Mouse (Mus musculus): ENCODE measurements around the gene Scd2. TPM values are rescaled to one million over a fixed set of nuclear protein-coding genes. Genes with fewer than 3 reads are reported as not detected.
"Not testable (repeated sequence)": the region's sequence is repeated elsewhere in the genome, so short reads cannot be mapped to it uniquely, and the experiment has no call there.

The Scd2 gene
- total and polyA plus RNA-seq, 2 experiments from 2014 or later, result 210 to 696 TPM

DNA sequence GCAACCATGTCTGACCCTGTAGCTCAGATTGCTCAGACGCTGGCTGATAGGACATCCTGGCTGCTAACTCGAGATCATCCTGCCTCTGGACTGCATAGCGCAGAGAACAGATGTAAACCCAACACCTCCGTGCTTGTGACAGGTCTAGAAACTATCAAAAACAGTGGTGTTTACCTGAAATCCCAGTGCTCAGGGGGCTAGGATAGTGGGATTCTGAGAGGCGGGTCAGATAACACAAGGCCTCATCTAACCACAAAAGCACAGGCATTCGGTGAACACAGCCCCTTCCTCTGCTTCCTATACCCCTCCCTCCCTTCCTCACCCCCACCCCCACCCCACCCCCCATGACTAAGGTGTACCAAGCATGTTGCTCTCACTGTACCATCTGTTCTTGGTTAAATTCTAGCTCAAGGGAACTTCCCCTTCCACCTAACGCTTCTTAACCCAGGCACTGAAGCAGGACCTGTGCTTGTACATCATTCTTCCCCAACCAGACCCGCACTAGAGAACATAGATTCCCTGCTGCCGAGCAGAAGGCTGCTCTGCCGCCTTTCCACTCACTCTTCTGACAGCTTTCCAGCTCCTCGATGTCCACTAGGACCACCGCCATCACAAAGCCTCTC is 41.4 kb upstream of the Scd2 start:
- H3K4me1 ChIP-seq (ENCODE audit: insufficient read depth), result peaks cover 5% of the 10 kb centered on the region; the same call in 1 of the 2 replicates
- no peaks in the 10 kb centered on the region for H3K36me3 ChIP-seq (ENCODE audit: insufficient read depth)
- H3K27me3 ChIP-seq (ENCODE audit: insufficient read depth, low read length), result no peaks in the 10 kb centered on the region
- no peak overlapping the region for H3K4me3 ChIP-seq (ENCODE audit: low read depth, low read length)
- no peak overlapping the region for H3K27ac ChIP-seq (ENCODE audit: low read depth, low read length)
- WGBS, result 74% methylated on average over 12 of the region's 12 CpGs
- H3K4me2 ChIP-seq (ENCODE audit: low read depth), result no peak overlapping the region
- no peak for ATAC-seq
- DNase-seq, result no peak
- no peak overlapping the region for H3K9ac ChIP-seq
- no peaks in the 10 kb centered on the region for H3K9me3 ChIP-seq (ENCODE audit: low read length)
- no peak for TF ChIP-seq CTCF (IDR thresholded peaks at IDR 0.05; ENCODE audit: low read depth)

DNA sequence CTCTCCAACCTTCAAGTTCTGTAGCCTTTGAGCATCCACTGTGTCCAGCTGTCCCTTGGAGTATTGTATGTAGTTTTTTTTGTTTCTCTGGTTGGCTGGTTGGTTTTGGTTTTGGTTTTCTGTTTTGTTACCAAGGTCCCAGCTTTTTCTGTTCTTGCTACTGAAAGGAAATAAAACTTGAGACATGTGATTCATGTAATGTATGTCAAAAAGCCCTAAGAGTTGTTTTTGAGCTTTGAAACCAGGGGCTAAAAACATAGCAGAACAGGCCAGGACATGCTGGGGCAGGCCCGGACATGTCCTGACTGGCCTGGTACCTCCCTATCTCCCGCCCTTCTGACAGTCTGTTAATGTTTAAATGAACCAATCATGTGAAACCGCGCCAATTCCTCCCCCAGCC is 39.4 kb upstream of the Scd2 start:
- not testable (repeated sequence) for H3K4me3 ChIP-seq (ENCODE audit: low read depth, low read length); H3K4me2 ChIP-seq (ENCODE audit: low read depth); ATAC-seq; DNase-seq; H3K4me1 ChIP-seq (ENCODE audit: insufficient read depth); H3K27me3 ChIP-seq (ENCODE audit: insufficient read depth, low read length); H3K27ac ChIP-seq (ENCODE audit: low read depth, low read length); H3K9me3 ChIP-seq (ENCODE audit: low read length); H3K36me3 ChIP-seq (ENCODE audit: insufficient read depth); H3K9ac ChIP-seq
- WGBS, result 86% methylated on average over 4 of the region's 4 CpGs

DNA sequence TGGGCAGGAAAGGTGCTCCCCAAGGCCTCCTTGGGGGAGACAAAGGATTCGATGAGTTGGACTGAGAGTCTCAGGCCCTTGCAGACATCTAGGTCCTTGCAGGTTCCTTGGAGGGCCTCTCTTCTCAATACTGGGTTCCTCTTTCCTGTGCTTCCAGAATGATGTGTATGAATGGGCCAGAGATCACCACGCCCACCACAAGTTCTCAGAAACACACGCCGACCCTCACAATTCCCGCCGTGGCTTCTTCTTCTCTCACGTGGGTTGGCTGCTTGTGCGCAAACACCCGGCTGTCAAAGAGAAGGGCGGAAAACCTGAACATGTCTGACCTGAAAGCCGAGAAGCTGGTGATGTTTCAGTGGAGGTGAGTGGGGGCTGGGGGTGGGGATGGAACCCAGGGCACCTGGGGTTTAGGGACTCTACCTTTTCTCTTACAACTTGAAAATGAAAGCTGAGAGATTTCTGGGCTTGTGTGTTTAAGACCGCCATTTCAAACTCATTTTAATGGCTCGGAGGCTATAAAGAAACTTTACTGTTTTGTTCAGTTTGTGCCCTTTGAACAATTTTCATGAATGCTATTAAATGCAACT is 36.0 kb upstream of the Scd2 start:
- no peak for TF ChIP-seq CTCF (IDR thresholded peaks at IDR 0.05; ENCODE audit: low read depth)
- H3K4me1 ChIP-seq (ENCODE audit: insufficient read depth), result no peaks in the 10 kb centered on the region
- DNase-seq (no peak), ATAC-seq (no peak)
- no peaks in the 10 kb centered on the region for H3K9me3 ChIP-seq (ENCODE audit: low read length)
- H3K27ac ChIP-seq (ENCODE audit: low read depth, low read length), result no peak overlapping the region
- H3K4me2 ChIP-seq (ENCODE audit: low read depth), result no peak overlapping the region
- no peaks in the 10 kb centered on the region for H3K36me3 ChIP-seq (ENCODE audit: insufficient read depth)
- H3K27me3 ChIP-seq (ENCODE audit: insufficient read depth, low read length), result no peaks in the 10 kb centered on the region
- H3K9ac ChIP-seq, result no peak overlapping the region
- H3K4me3 ChIP-seq (ENCODE audit: low read depth, low read length), result no peak overlapping the region
- 95% methylated on average over 13 of the region's 13 CpGs for WGBS

DNA sequence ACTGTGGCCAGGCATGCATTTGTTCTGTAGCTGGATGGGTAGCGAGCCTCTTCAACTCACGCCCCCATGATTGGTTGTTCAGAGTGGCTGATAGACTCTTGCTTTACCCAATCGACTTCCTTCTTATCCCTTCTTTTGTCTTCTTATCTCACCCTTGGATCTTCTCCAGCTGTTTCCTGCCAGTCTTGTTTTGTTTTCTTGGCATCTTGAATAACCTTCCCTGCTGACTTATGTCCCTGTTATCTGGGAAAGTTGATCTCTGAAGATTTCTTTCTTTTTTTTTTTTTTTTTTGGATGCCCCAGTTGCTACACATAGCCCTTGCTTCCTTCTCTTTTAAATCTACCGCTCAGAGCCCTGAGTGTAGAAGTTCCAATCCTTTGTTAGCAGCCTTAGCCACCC is 34.0 kb upstream of the Scd2 start:
- Histone ChIP-seq H3K9me3 (ENCODE audit: low read length) (no peaks in the 10 kb centered on the region), H3K27me3 (ENCODE audit: insufficient read depth, low read length) (no peaks in the 10 kb centered on the region), H3K4me3 (ENCODE audit: low read depth, low read length) (no peak overlapping the region), H3K4me2 (ENCODE audit: low read depth) (no peak overlapping the region), H3K9ac (no peak overlapping the region), H3K4me1 (ENCODE audit: insufficient read depth) (no peaks in the 10 kb centered on the region), H3K36me3 (ENCODE audit: insufficient read depth) (no peaks in the 10 kb centered on the region), H3K27ac (ENCODE audit: low read depth, low read length) (no peak overlapping the region)
- TF ChIP-seq CTCF (IDR thresholded peaks at IDR 0.05; ENCODE audit: low read depth), result no peak
- DNase-seq, result no peak
- no peak for ATAC-seq
- WGBS, result 67% methylated on average over 4 of the region's 4 CpGs

DNA sequence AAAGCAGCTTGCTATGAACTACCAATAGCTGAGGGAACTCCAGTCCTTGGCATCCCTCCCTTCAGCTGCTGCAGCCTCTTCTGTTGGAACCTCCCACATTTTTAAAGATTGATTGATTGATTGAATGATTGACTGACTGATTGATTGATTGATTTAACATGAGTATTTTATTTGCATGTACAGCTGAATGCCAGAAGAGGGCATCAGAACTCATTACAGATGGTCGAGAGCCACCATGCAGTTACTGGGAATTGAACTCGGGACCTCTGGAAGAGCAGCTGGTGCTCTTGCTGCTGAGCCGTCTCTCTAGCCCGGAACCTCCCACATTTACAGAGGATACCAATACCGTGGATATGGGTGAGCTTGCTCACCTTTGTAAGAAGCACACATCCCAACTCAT is 33.0 kb upstream of the Scd2 start:
- Histone ChIP-seq H3K27me3 (ENCODE audit: insufficient read depth, low read length) (no peaks in the 10 kb centered on the region), H3K4me1 (ENCODE audit: insufficient read depth) (no peaks in the 10 kb centered on the region), H3K36me3 (ENCODE audit: insufficient read depth) (no peaks in the 10 kb centered on the region), H3K27ac (ENCODE audit: low read depth, low read length) (no peak overlapping the region), H3K9me3 (ENCODE audit: low read length) (no peaks in the 10 kb centered on the region), H3K4me2 (ENCODE audit: low read depth) (no peak overlapping the region), H3K9ac (no peak overlapping the region), H3K4me3 (ENCODE audit: low read depth, low read length) (no peak overlapping the region)
- DNase-seq (no peak), ATAC-seq (no peak)
- TF ChIP-seq CTCF (IDR thresholded peaks at IDR 0.05; ENCODE audit: low read depth), result peak; percentile 22; the same call in 1 of the 2 replicates
- WGBS, result 85% methylated on average over 5 of the region's 5 CpGs

DNA sequence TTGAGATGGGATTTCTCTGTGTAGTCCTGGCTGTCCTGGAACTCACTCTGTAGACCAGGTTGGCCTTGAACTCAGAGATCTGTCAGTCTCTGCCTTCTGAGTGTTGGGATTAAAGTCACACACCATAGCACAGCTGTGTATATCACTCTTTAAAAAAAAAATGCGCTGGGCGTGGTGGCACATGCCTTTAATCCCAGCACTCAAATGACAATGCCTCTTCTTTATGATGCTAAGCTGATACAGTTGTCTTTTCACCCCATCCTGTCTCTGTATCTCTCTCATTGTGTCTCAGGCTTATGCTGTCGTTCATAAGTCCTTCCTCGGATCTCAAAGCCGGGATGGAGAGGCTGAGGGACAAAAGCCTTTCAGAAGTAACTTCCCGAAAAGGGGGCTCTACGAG is 31.7 kb upstream of the Scd2 start:
- H3K27ac ChIP-seq (ENCODE audit: low read depth, low read length), result no peak overlapping the region
- WGBS, result 65% methylated on average over 7 of the region's 7 CpGs
- DNase-seq, result no peak
- no peaks in the 10 kb centered on the region for H3K36me3 ChIP-seq (ENCODE audit: insufficient read depth)
- TF ChIP-seq CTCF (IDR thresholded peaks at IDR 0.05; ENCODE audit: low read depth), result no peak
- H3K9me3 ChIP-seq (ENCODE audit: low read length), result no peaks in the 10 kb centered on the region
- no peak overlapping the region for H3K9ac ChIP-seq
- no peak for ATAC-seq
- peaks cover 5% of the 10 kb centered on the region; the same call in 1 of the 2 replicates for H3K4me1 ChIP-seq (ENCODE audit: insufficient read depth)
- no peak overlapping the region for H3K4me2 ChIP-seq (ENCODE audit: low read depth)
- H3K4me3 ChIP-seq (ENCODE audit: low read depth, low read length), result no peak overlapping the region
- no peaks in the 10 kb centered on the region for H3K27me3 ChIP-seq (ENCODE audit: insufficient read depth, low read length)

DNA sequence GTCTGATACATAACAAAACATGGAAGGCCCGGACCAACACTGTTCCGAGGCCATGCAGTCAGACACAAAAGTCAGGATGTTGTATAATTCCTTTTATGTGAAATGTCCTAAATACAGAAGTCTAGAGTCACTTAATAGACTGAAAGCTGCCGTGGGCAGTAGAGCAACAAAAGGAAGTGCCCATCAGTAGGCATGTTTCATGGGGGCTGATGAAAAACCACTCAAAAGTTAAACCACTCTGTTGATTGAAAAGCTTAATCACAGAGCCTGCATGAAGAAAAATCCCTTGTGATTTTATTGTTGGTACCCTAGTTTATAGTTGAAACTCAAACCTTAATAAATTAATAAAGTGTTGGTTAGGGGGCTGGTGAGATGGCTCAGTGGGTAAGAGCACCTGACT is 29.9 kb upstream of the Scd2 start:
- H3K27ac ChIP-seq (ENCODE audit: low read depth, low read length), result no peak overlapping the region
- no peak for ATAC-seq
- no peaks in the 10 kb centered on the region for H3K9me3 ChIP-seq (ENCODE audit: low read length)
- no peaks in the 10 kb centered on the region for H3K27me3 ChIP-seq (ENCODE audit: insufficient read depth, low read length)
- H3K4me2 ChIP-seq (ENCODE audit: low read depth), result no peak overlapping the region
- peaks cover 9% of the 10 kb centered on the region; the same call in 1 of the 2 replicates for H3K4me1 ChIP-seq (ENCODE audit: insufficient read depth)
- 79% methylated on average over 3 of the region's 3 CpGs for WGBS
- H3K9ac ChIP-seq, result no peak overlapping the region
- no peaks in the 10 kb centered on the region for H3K36me3 ChIP-seq (ENCODE audit: insufficient read depth)
- DNase-seq, result no peak
- H3K4me3 ChIP-seq (ENCODE audit: low read depth, low read length), result no peak overlapping the region
- TF ChIP-seq CTCF (IDR thresholded peaks at IDR 0.05; ENCODE audit: low read depth), result no peak

Data from forebrain, postnatal 0 days (tissue).